Mouse (Mus musculus) liver, adult 2 months (tissue): Measurements from ENCODE around the gene Nav2. TPM values are rescaled to one million over a fixed set of nuclear protein-coding genes. Genes with fewer than 3 reads are reported as not detected.

Experiments
- DNase-seq: peaks from one replicate; pipeline ENCODE4 v3.0.0-alpha.2; 2011; ENCODE audit warnings: low read depth, low spot score; ENCODE audit errors: extremely low read depth
- H3K27ac ChIP-seq: fragments of 200-500 bp; replicated peaks from 2 replicates; pipeline ENCODE4 v1.5.1; 2012; ENCODE audit warnings: low read depth, mild to moderate bottlenecking, control low read depth, inconsistent platforms, low read length; ENCODE audit not compliant: insufficient read depth
- H3K27me3 ChIP-seq: fragments of 200-500 bp; 2 replicates; pipeline ENCODE4 v1.6.1; 2012; ENCODE audit warnings: mild to moderate bottlenecking, moderate library complexity, low read length, inconsistent platforms; ENCODE audit not compliant: control insufficient read depth, insufficient read depth
- H3K36me3 ChIP-seq: fragments of 200-500 bp; 2 replicates; pipeline ENCODE4 v1.6.1; 2012; ENCODE audit warnings: low read length, inconsistent platforms; ENCODE audit not compliant: control insufficient read depth, insufficient read depth
- H3K4me1 ChIP-seq: fragments of 200-500 bp; 2 replicates; pipeline ENCODE4 v1.6.1; 2011; ENCODE audit warnings: low read length; ENCODE audit not compliant: control insufficient read depth, insufficient read depth
- H3K4me3 ChIP-seq: fragments of 200-500 bp; 2 replicates; pipeline ENCODE4 v1.5.1; 2011; ENCODE audit warnings: low read depth, mild to moderate bottlenecking, control low read depth, low read length, moderate library complexity; ENCODE audit not compliant: insufficient read depth
- H3K79me2 ChIP-seq: fragments of 200-500 bp; 2 replicates; pipeline ENCODE4 v1.6.1; 2012; ENCODE audit warnings: inconsistent platforms, mild to moderate bottlenecking, low read length, moderate library complexity; ENCODE audit not compliant: control insufficient read depth, insufficient read depth
- H3K9ac ChIP-seq: fragments of 200-500 bp; 2 replicates; pipeline ENCODE4 v1.6.1; 2012; ENCODE audit warnings: low read depth, mild to moderate bottlenecking, control low read depth, inconsistent platforms, low read length
- CTCF ChIP-seq: fragments of 200-500 bp; IDR thresholded peaks from 2 replicates; pipeline ENCODE4 v1.5.1; 2011; ENCODE audit warnings: low read depth, low read length, control low read depth
- POLR2A ChIP-seq: fragments of 200-500 bp; IDR thresholded peaks from 2 replicates; pipeline ENCODE4 v1.6.1; 2011; ENCODE audit warnings: low read length, control low read depth; ENCODE audit not compliant: insufficient read depth; ENCODE audit errors: extremely low read depth
- WGBS: fragments of 180-500 bp; shearing (Covaris S2); methylation state at CpG from one replicate; pipeline ENCODE4 v1.1.7; 2018; 5-methylcytosine and 5-hydroxymethylcytosine counted together
- polyA plus RNA-seq: library from polyadenylated mRNA; depleted of rRNA; stranded (reverse); fragments of >200 nt; gene quantifications from 2 replicates; pipeline ENCODE4 v1.2.3, GENCODE M21; 2012
- total RNA-seq: library from RNA; depleted of rRNA; stranded (reverse); fragments of >200 nt; gene quantifications from 2 replicates; pipeline ENCODE4 v1.2.3, GENCODE M21; 2014

Gene Nav2
- total and polyA plus RNA-seq, 2 experiments = 11.1 to 17.6 TPM

- Histone ChIP-seq H3K9ac (no peak overlapping the region), H3K79me2 (no peaks in the 10 kb centered on the region), H3K27ac (no peak overlapping the region), H3K4me1 (no peaks in the 10 kb centered on the region), H3K4me3 (no peak overlapping the region), H3K27me3 (no peaks in the 10 kb centered on the region), H3K36me3 (no peaks in the 10 kb centered on the region)
- 67% methylated on average over 3 of the region's 3 CpGs for WGBS
- no peak for TF ChIP-seq CTCF
- no peak for TF ChIP-seq POLR2A
- no peak for DNase-seq
These were observed 264.4 kb downstream of the Nav2 start for GRCm38 (mm10) chr7:49172926-49173325.

GRCm38 (mm10) chr7:49175784-49176409, 267.4 kb downstream of the Nav2 start:
- Histone ChIP-seq H3K79me2 (no peaks in the 10 kb centered on the region), H3K4me3 (no peak overlapping the region), H3K27ac (no peak overlapping the region), H3K9ac (no peak overlapping the region), H3K27me3 (no peaks in the 10 kb centered on the region), H3K4me1 (peaks cover 2% of the 10 kb centered on the region; the same call in 1 of the 2 replicates), H3K36me3 (no peaks in the 10 kb centered on the region)
- no peak for TF ChIP-seq POLR2A
- no peak for TF ChIP-seq CTCF
- no peak for DNase-seq
- WGBS = 92% methylated on average over 9 of the region's 9 CpGs

- Histone ChIP-seq H3K4me3 (no peak overlapping the region), H3K27ac (no peak overlapping the region), H3K4me1 (peaks cover 2% of the 10 kb centered on the region; the same call in 1 of the 2 replicates), H3K36me3 (no peaks in the 10 kb centered on the region), H3K9ac (no peak overlapping the region), H3K27me3 (no peaks in the 10 kb centered on the region), H3K79me2 (no peaks in the 10 kb centered on the region)
- 80% methylated on average over 21 of the region's 21 CpGs for WGBS
- TF ChIP-seq POLR2A = no peak
- TF ChIP-seq CTCF = no peak
- DNase-seq = no peak
These were observed 268.2 kb downstream of the Nav2 start for GRCm38 (mm10) chr7:49176590-49177201.

- DNase-seq = peak; percentile 9
- no peaks in the 10 kb centered on the region for H3K36me3 ChIP-seq
- H3K4me3 ChIP-seq = no peak overlapping the region
- 0 out of 2 replicates have a peak overlapping the region, but pooled peaks have one; percentile 4 for H3K27ac ChIP-seq
- 61% methylated on average over 4 of the region's 4 CpGs for WGBS
- H3K27me3 ChIP-seq = no peaks in the 10 kb centered on the region
- no peak overlapping the region for H3K9ac ChIP-seq
- no peak for TF ChIP-seq CTCF
- no peak for TF ChIP-seq POLR2A
- H3K79me2 ChIP-seq = no peaks in the 10 kb centered on the region
- H3K4me1 ChIP-seq = peaks cover 2% of the 10 kb centered on the region; the same call in 1 of the 2 replicates
These were observed 269.7 kb downstream of the Nav2 start for GRCm38 (mm10) chr7:49178217-49178616.

- H3K27ac ChIP-seq = no peak overlapping the region
- H3K4me1 ChIP-seq = peaks cover 2% of the 10 kb centered on the region; the same call in 1 of the 2 replicates
- no peak for TF ChIP-seq POLR2A
- no peak for TF ChIP-seq CTCF
- H3K4me3 ChIP-seq = no peak overlapping the region
- 83% methylated on average over 8 of the region's 8 CpGs for WGBS
- no peaks in the 10 kb centered on the region for H3K36me3 ChIP-seq
- H3K27me3 ChIP-seq = no peaks in the 10 kb centered on the region
- no peak overlapping the region for H3K9ac ChIP-seq
- no peaks in the 10 kb centered on the region for H3K79me2 ChIP-seq
- no peak for DNase-seq
These were observed 272.5 kb downstream of the Nav2 start for GRCm38 (mm10) chr7:49181010-49181409.

GRCm38 (mm10) chr7:49182427-49182826, 273.9 kb downstream of the Nav2 start:
- H3K4me1 ChIP-seq = peaks cover 2% of the 10 kb centered on the region; the same call in 1 of the 2 replicates
- no peak for TF ChIP-seq POLR2A
- no peak for TF ChIP-seq CTCF
- no peaks in the 10 kb centered on the region for H3K36me3 ChIP-seq
- DNase-seq = no peak
- no peaks in the 10 kb centered on the region for H3K27me3 ChIP-seq
- 87% methylated on average over 5 of the region's 5 CpGs for WGBS
- H3K79me2 ChIP-seq = no peaks in the 10 kb centered on the region
- no peak overlapping the region for H3K9ac ChIP-seq
- no peak overlapping the region for H3K27ac ChIP-seq
- no peak overlapping the region for H3K4me3 ChIP-seq
